Mouse (Mus musculus) erythroid progenitor cell, adult 5-6 weeks (primary cell): ENCODE results near the gene Ifi206. TPM values are rescaled to one million over a fixed set of nuclear protein-coding genes. Genes with fewer than 3 reads are reported as not detected.

ENCODE experiments used
- ATAC-seq: replicated peaks from 2 replicates; pipeline ENCODE4 v1.8.0; 2016; ENCODE audit warnings: moderate number of reproducible peaks, mild to moderate bottlenecking, moderate TSS enrichment, inconsistent platforms; ENCODE audit not compliant: poor library complexity, low FRiP score, severe bottlenecking
- total RNA-seq, 2 experiments: library from RNA; stranded (forward) in 1 of 2; stranded (reverse) in 1 of 2; fragments of 150-400 nt in 1 of 2; fragments of 186-747, 209-891 nt in 1 of 2; gene quantifications; 2 replicates each; pipeline versions ENCODE4 v1.2.3 to v1.2.4; 2015 to 2017; ENCODE audit warnings: low replicate concordance in 2 of 2

The Ifi206 gene
- total RNA-seq, 2 experiments from 2014 or later: 0.08 to 10.5 TPM

- ATAC-seq: no peak
Observed at GRCm38 (mm10) chr1:173426345-173426744, 64.5 kb downstream of the Ifi206 start.

- ATAC-seq: no peak
Observed at GRCm38 (mm10) chr1:173420374-173420773, 70.5 kb downstream of the Ifi206 start.

GRCm38 (mm10) chr1:173418936-173419621, 71.8 kb downstream of the Ifi206 start:
- no peak for ATAC-seq

GRCm38 (mm10) chr1:173418516-173418915, 72.3 kb downstream of the Ifi206 start:
- ATAC-seq: no peak

Other genes with a start within 250 kb of the Ifi206 start
- not detected in 2 replicates for gene Olfr418, start 225.0 kb downstream of the Ifi206 start, total RNA-seq (2015; ENCODE audit: low replicate concordance)
- gene Olfr418, start 225.0 kb downstream of the Ifi206 start, total RNA-seq (2017; ENCODE audit: low replicate concordance): not detected in 2 replicates
- not detected in 2 replicates for gene Mptx2, start 213.3 kb downstream of the Ifi206 start, total RNA-seq (2015; ENCODE audit: low replicate concordance)
- not detected in 2 replicates for gene Mptx2, start 213.3 kb downstream of the Ifi206 start, total RNA-seq (2017; ENCODE audit: low replicate concordance)
- gene Ackr1, start 157.3 kb downstream of the Ifi206 start, total RNA-seq (2015; ENCODE audit: low replicate concordance): 223 and 265 TPM in 2 replicates
- gene Ackr1, start 157.3 kb downstream of the Ifi206 start, total RNA-seq (2017; ENCODE audit: low replicate concordance): 67.0 and 67.1 TPM in 2 replicates
- 101 and 132 TPM in 2 replicates for gene Aim2, start 140.2 kb downstream of the Ifi206 start, total RNA-seq (2015; ENCODE audit: low replicate concordance)
- 121 and 141 TPM in 2 replicates for gene Aim2, start 140.2 kb downstream of the Ifi206 start, total RNA-seq (2017; ENCODE audit: low replicate concordance)
- not detected in 2 replicates for gene Cadm3, start 123.3 kb downstream of the Ifi206 start, total RNA-seq (2015; ENCODE audit: low replicate concordance)
- gene Cadm3, start 123.3 kb downstream of the Ifi206 start, total RNA-seq (2017; ENCODE audit: low replicate concordance): 7.8 TPM in 2 replicates
- gene Ifi214, start 44.9 kb upstream of the Ifi206 start, total RNA-seq (2015; ENCODE audit: low replicate concordance): 2.1 TPM in 1 of 2 replicates, not detected in the other
- 0.77 TPM in 1 of 2 replicates, not detected in the other for gene Ifi214, start 44.9 kb upstream of the Ifi206 start, total RNA-seq (2017; ENCODE audit: low replicate concordance)
- gene Ifi213, start 108.2 kb upstream of the Ifi206 start, total RNA-seq (2015; ENCODE audit: low replicate concordance): 8.6 and 10.1 TPM in 2 replicates
- 2.3 and 3.9 TPM in 2 replicates for gene Ifi213, start 108.2 kb upstream of the Ifi206 start, total RNA-seq (2017; ENCODE audit: low replicate concordance)
- 29.6 and 30.6 TPM in 2 replicates for gene Ifi209, start 139.9 kb upstream of the Ifi206 start, total RNA-seq (2015; ENCODE audit: low replicate concordance)
- 14.1 and 46.1 TPM in 2 replicates for gene Ifi209, start 139.9 kb upstream of the Ifi206 start, total RNA-seq (2017; ENCODE audit: low replicate concordance)
- gene Ifi208, start 182.6 kb upstream of the Ifi206 start, total RNA-seq (2015; ENCODE audit: low replicate concordance): 1.3 TPM in 1 of 2 replicates, not detected in the other
- gene Ifi208, start 182.6 kb upstream of the Ifi206 start, total RNA-seq (2017; ENCODE audit: low replicate concordance): not detected in 2 replicates